In genomic region chr2:132389562-132389961, GRCm38 (mm10) we compare ENCODE assay signal across 10 mouse cellular contexts. TPM values are rescaled to one million over a fixed set of nuclear protein-coding genes. Genes with fewer than 3 reads are reported as not detected.
DNase-seq lines count a peak whose midpoint lies in the region; ATAC-seq and TF ChIP-seq lines count a peak whose summit lies in the region.
"Had no signal": no experiment of that assay in that cellular context is flagged by ENCODE, and none has a peak within 500 bp of the region (broad histone marks: within the 10 kb centered on the region; RNA-seq: fewer than 3 reads in every experiment).

No protein-coding gene starts in this region.

- H3K36me3 ChIP-seq in hindbrain, embryonic 10.5 days: no peaks in the 10 kb centered on the region
- no peaks in the 10 kb centered on the region for H3K36me3 ChIP-seq in hindbrain, embryonic 12.5 days
- no peaks in the 10 kb centered on the region for H3K36me3 ChIP-seq in thymus, adult 2 months (ENCODE audit: control insufficient read depth, insufficient read depth, low read length)
- no peaks in the 10 kb centered on the region for H3K36me3 ChIP-seq in embryonic facial prominence, embryonic 14.5 days (ENCODE audit: control insufficient read depth, insufficient read depth, low read length)

- no peak overlapping the region for H3K4me2 ChIP-seq in hindbrain, embryonic 12.5 days (replicated peaks)
- no peak overlapping the region for H3K4me2 ChIP-seq in embryonic facial prominence, embryonic 14.5 days (ENCODE audit: low read depth, low read length)

- TF ChIP-seq POLR2A in thymus, adult 2 months (IDR thresholded peaks at IDR 0.05; ENCODE audit: control insufficient read depth, extremely low read depth, insufficient read depth, low read length, poor library complexity): no peak

- H3K9me3 ChIP-seq in hindbrain, embryonic 10.5 days: no peaks in the 10 kb centered on the region
- H3K9me3 ChIP-seq in hindbrain, embryonic 12.5 days (replicated peaks): no peaks in the 10 kb centered on the region
- H3K9me3 ChIP-seq in embryonic facial prominence, embryonic 14.5 days (ENCODE audit: control insufficient read depth, low read length): no peaks in the 10 kb centered on the region

- no peak overlapping the region for H3K27ac ChIP-seq in hindbrain, embryonic 10.5 days
- no peak overlapping the region for H3K27ac ChIP-seq in hindbrain, embryonic 12.5 days
- H3K27ac ChIP-seq in thymus, adult 2 months (ENCODE audit: control insufficient read depth, insufficient read depth, low read length): no peak overlapping the region
- no peak overlapping the region for H3K27ac ChIP-seq in embryonic facial prominence, embryonic 14.5 days (replicated peaks; ENCODE audit: low read depth, low read length)

- intact Hi-C loops in left cerebral cortex, postnatal 36 days (cut with DNase I): loop anchor here (2.0 kb wide), 1 partner anchor 93 kb away; no protein-coding TSS in a partner anchor

- H3K27me3 ChIP-seq in hindbrain, embryonic 10.5 days (ENCODE audit: insufficient read depth, poor library complexity, severe bottlenecking): peaks cover 51% of the 10 kb centered on the region
- peaks cover 20% of the 10 kb centered on the region for H3K27me3 ChIP-seq in hindbrain, embryonic 12.5 days
- H3K27me3 ChIP-seq in thymus, adult 2 months (ENCODE audit: control insufficient read depth, insufficient read depth, low read length): peaks cover 8% of the 10 kb centered on the region
- peaks cover 12% of the 10 kb centered on the region; the same call in 1 of the 2 replicates for H3K27me3 ChIP-seq in embryonic facial prominence, embryonic 14.5 days (replicated peaks; ENCODE audit: control insufficient read depth, insufficient read depth, low read length)

- TF ChIP-seq CTCF in thymus, adult 2 months (IDR thresholded peaks at IDR 0.05; ENCODE audit: borderline replicate concordance, control insufficient read depth, extremely low read depth, insufficient read depth, low read length, poor library complexity): no peak

- WGBS in hindbrain, embryonic 10.5 days: 22% methylated on average over 7 of the region's 7 CpGs
- 32% methylated on average over 7 of the region's 7 CpGs for WGBS in hindbrain, embryonic 12.5 days
- WGBS in thymus, adult 2 months: 40% methylated on average over 7 of the region's 7 CpGs
- WGBS in embryonic facial prominence, embryonic 14.5 days: 25% methylated on average over 7 of the region's 7 CpGs

- no peak for ATAC-seq in hindbrain, embryonic 12.5 days (ENCODE audit: low FRiP score)
- ATAC-seq in embryonic facial prominence, embryonic 14.5 days (ENCODE audit: low read depth): 0 out of 2 replicates have a peak, but pooled peaks have one; percentile 37

- H3K4me3 ChIP-seq in hindbrain, embryonic 10.5 days: no peak overlapping the region
- H3K4me3 ChIP-seq in hindbrain, embryonic 12.5 days: no peak overlapping the region
- H3K4me3 ChIP-seq in thymus, adult 2 months (ENCODE audit: control insufficient read depth, insufficient read depth, low read length): no peak overlapping the region
- H3K4me3 ChIP-seq in embryonic facial prominence, embryonic 14.5 days (ENCODE audit: low read depth, low read length): no peak overlapping the region

- H3K9ac ChIP-seq in hindbrain, embryonic 12.5 days: no peak overlapping the region
- no peak overlapping the region for H3K9ac ChIP-seq in embryonic facial prominence, embryonic 14.5 days (ENCODE audit: low read depth, low read length)

- H3K4me1 ChIP-seq in hindbrain, embryonic 10.5 days (replicated peaks): peaks cover 14% of the 10 kb centered on the region
- H3K4me1 ChIP-seq in hindbrain, embryonic 12.5 days: peaks cover 6% of the 10 kb centered on the region
- H3K4me1 ChIP-seq in thymus, adult 2 months (replicated peaks; ENCODE audit: control insufficient read depth, insufficient read depth, low read length): peaks cover 9% of the 10 kb centered on the region
- 0 out of 2 replicates have a peak, but pooled peaks cover 1% of the 10 kb centered on the region for H3K4me1 ChIP-seq in embryonic facial prominence, embryonic 14.5 days (ENCODE audit: control insufficient read depth, insufficient read depth, low read length)

- DNase-seq in hindbrain, embryonic 10.5 days (ENCODE audit: low spot score): peak; percentile 43
- DNase-seq in thymus, adult 2 months: peak; percentile 38
- no peak for DNase-seq in thymus, adult 18-20 months
- peak; percentile 10 for DNase-seq in embryonic facial prominence, embryonic 14.5 days (ENCODE audit: low spot score)
- DNase-seq in thymus, postnatal 0 days (ENCODE audit: low spot score): peak; percentile 30
- no peak for DNase-seq in layer of hippocampus, adult 18-20 months (ENCODE audit: low spot score in 2 of 2)
- DNase-seq in left cerebral cortex, postnatal 36 days (ENCODE audit: low spot score in 2 of 2): no peak

RNA-seq across cellular contexts. Expression of gene Prokr2, which starts 4.3 kb away (rescaled TPM):
- polyA plus RNA-seq in hindbrain, embryonic 10.5 days (2016; fragmentation: Nextera tagmentation; extraction: Ambion mirVana): 0.56 and 0.90 TPM in 2 replicates
- 1.1 and 1.4 TPM in 2 replicates for polyA plus RNA-seq in hindbrain, embryonic 12.5 days (2016; fragmentation: Nextera tagmentation; extraction: Ambion mirVana)
- polyA plus RNA-seq in thymus, adult 2 months (2012; rRNA removed): 2.4 and 3.8 TPM in 2 replicates
- 1.3 and 2.7 TPM in 2 replicates for polyA plus RNA-seq in embryonic facial prominence, embryonic 14.5 days (2014; fragmentation: Nextera tagmentation; extraction: Ambion mirVana)
- polyA plus RNA-seq in thymus, postnatal 0 days (2015; fragmentation: Nextera tagmentation; extraction: Ambion mirVana): 2.6 and 4.7 TPM in 2 replicates
- total RNA-seq in layer of hippocampus, adult 18-20 months (2021): 1 to 10 TPM; 1.9 TPM
- 1 to 10 TPM; 1.0 to 4.5 TPM for total RNA-seq in left cerebral cortex, postnatal 36 days (2021)
- total RNA-seq: common myeloid progenitor, adult 5-6 weeks; neutrophil, adult 5-6 weeks had no signal

Comparison
In these comparisons a context has a peak if more than half of its experiments do, and no peak if none do; other contexts are left out.
1. DNase-seq: peak in hindbrain, embryonic 10.5 days (single experiment), thymus, adult 2 months (single experiment), embryonic facial prominence, embryonic 14.5 days (single experiment) and thymus, postnatal 0 days (single experiment); none in thymus, adult 18-20 months (0 of 2), layer of hippocampus, adult 18-20 months (0 of 2) and left cerebral cortex, postnatal 36 days (0 of 2).